Mouse (Mus musculus) megakaryocyte, embryonic 14.5 days (primary cell): ENCODE results near the gene Tep1. TPM values are rescaled to one million over a fixed set of nuclear protein-coding genes. Genes with fewer than 3 reads are reported as not detected.
"Not testable (repeated sequence)": the region's sequence is repeated elsewhere in the genome, so short reads cannot be mapped to it uniquely, and the experiment has no call there.

ENCODE experiments used
- H3K27me3 ChIP-seq: replicated peaks from 2 replicates; pipeline ENCODE3; 2012; ENCODE audit warnings: inconsistent platforms
- H3K36me3 ChIP-seq: replicated peaks from 2 replicates; pipeline ENCODE3; 2012; ENCODE audit warnings: low read length, inconsistent platforms, mixed read lengths
- H3K4me1 ChIP-seq: 2 replicates; pipeline ENCODE4 v1.6.1; 2012; ENCODE audit warnings: inconsistent platforms
- H3K4me3 ChIP-seq: replicated peaks from 2 replicates; pipeline ENCODE3; 2012; ENCODE audit warnings: moderate library complexity, mild to moderate bottlenecking, inconsistent platforms
- H3K9me3 ChIP-seq: 2 replicates; pipeline ENCODE4 v1.6.1; 2012; ENCODE audit warnings: inconsistent platforms
- FLI1 ChIP-seq: IDR thresholded peaks from 2 replicates; pipeline ENCODE4 v1.6.1; 2012; ENCODE audit warnings: low read length, inconsistent platforms, mixed read lengths
- GATA1 ChIP-seq: IDR thresholded peaks from 3 replicates; pipeline ENCODE4 v1.6.1; 2012; ENCODE audit warnings: mixed read lengths, low read length, inconsistent platforms, borderline replicate concordance
- polyA plus RNA-seq: library from polyadenylated mRNA; stranded (reverse); fragments of >175 nt; gene quantifications from 2 replicates; pipeline ENCODE4 v1.2.3, GENCODE M21; 2012; ENCODE audit warnings: low replicate concordance; ENCODE audit not compliant: insufficient read depth

Gene Tep1
- polyA plus RNA-seq, 1 experiment: 4.3 TPM

DNA sequence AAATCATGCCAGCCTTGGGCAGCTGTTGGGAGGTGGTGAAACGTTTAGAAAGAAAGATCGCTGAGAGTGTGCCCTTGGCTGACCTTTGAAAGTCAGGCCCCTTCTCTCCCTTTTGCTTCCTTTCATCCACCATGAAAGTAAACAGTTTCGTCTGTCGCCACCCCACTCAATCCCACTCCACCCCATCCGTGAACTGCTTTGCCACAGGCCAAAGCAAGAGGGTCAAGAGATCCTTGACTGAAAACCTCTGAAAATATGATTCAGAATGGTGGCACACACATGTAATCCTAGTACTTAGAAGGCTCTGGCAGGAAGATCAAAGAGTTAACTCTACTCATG, 414 bp upstream of the Tep1 start:
- H3K4me3 ChIP-seq: peak overlapping the region; percentile 94
- peaks cover 22% of the 10 kb centered on the region for H3K36me3 ChIP-seq
- H3K9me3 ChIP-seq: no peaks in the 10 kb centered on the region
- TF ChIP-seq GATA1 (no peak), FLI1 (no peak)
- no peaks in the 10 kb centered on the region for H3K27me3 ChIP-seq
- H3K4me1 ChIP-seq: peaks cover 14% of the 10 kb centered on the region

DNA sequence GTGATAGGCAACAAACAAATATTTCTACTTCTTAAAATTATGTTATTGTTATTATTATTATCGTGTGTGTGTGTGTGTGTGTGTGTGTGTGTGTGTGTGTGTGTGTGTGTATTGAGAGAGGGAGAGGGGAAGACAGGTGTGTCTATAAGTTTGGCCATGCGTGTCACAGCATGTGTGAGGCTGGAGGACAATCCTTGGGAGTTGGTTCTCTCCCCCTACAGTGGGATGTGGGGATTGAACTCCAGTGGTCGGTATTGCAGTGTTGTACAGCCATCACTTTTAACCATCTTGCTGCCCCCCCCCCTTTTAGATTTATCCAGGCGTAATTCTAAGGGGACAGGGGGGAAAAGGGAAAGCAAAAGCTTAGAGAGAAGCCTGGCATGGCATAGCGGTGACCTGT, 1.7 kb downstream of the Tep1 start:
- H3K4me3 ChIP-seq: no peak overlapping the region
- H3K27me3 ChIP-seq: no peaks in the 10 kb centered on the region
- no peaks in the 10 kb centered on the region for H3K9me3 ChIP-seq
- H3K36me3 ChIP-seq: peaks cover 25% of the 10 kb centered on the region
- TF ChIP-seq FLI1: no peak
- no peak for TF ChIP-seq GATA1
- H3K4me1 ChIP-seq: peaks cover 22% of the 10 kb centered on the region

DNA sequence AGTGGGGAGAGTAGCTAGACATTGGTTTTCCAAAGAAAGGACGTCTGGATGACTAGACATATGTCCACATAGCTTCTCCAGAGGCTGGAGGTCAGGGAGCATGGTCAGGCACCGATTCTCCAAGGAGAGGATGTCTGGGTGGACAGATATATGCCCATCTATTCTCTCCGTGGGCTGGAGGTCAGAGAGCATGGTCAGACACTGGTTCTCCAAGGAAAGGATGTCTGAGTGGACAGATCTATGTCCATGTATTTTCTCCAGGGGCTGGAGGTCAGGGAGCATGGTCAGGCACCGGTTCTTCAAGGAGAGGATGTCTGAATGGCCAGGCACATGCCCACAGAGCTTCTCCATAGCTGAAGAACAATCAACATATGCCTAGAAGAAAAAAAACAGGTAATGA, 2.1 kb downstream of the Tep1 start:
- TF ChIP-seq FLI1 (no peak), GATA1 (no peak)
- no peaks in the 10 kb centered on the region for H3K27me3 ChIP-seq
- H3K4me3 ChIP-seq: no peak overlapping the region
- peaks cover 22% of the 10 kb centered on the region for H3K4me1 ChIP-seq
- H3K36me3 ChIP-seq: peaks cover 29% of the 10 kb centered on the region
- no peaks in the 10 kb centered on the region for H3K9me3 ChIP-seq

DNA sequence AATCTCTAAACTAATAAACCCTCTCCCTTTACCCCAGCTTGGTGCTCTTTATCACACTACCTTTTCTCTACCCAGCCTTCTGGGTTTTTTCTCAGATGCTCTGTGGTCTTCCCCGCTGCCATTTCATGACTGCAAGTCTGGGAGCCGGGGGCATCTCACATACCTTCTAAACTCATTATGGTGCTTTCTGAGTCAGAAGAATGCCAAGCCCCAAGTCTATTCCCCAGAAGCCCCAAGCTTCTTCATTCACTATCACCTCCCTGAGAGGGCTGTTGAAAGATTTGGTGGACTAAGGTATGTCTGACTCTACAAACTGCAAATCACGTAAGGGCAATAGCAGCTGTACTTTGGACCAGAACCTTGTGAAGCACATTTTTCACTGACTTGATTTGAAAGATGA, 3.4 kb downstream of the Tep1 start:
- H3K4me3 ChIP-seq: no peak overlapping the region
- peaks cover 22% of the 10 kb centered on the region for H3K4me1 ChIP-seq
- no peaks in the 10 kb centered on the region for H3K27me3 ChIP-seq
- TF ChIP-seq GATA1: no peak
- no peak for TF ChIP-seq FLI1
- no peaks in the 10 kb centered on the region for H3K9me3 ChIP-seq
- H3K36me3 ChIP-seq: peaks cover 37% of the 10 kb centered on the region

DNA sequence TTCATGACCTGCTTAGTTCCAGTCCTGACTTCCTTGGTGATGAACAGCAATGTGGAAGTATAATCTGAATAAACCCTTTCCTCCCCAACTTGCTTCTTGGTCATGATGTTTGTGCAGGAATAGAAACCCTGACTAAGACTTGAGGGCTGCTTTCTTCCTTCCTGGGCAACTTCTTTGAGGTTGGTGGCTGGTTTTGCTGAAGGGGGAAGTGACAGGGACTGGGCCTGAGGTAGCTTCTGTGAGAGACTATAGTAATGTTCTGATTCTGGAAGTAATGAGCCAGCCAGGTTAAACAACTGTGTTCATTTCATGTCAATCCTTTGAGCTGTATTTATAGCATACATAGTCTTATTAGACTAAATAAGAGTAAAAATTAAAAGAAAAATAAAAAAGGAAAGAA, 5.4 kb downstream of the Tep1 start:
- Histone ChIP-seq H3K4me1 (peaks cover 17% of the 10 kb centered on the region), H3K36me3 (peaks cover 53% of the 10 kb centered on the region)
- not testable (repeated sequence) for H3K27me3 ChIP-seq, H3K9me3 ChIP-seq, H3K4me3 ChIP-seq

DNA sequence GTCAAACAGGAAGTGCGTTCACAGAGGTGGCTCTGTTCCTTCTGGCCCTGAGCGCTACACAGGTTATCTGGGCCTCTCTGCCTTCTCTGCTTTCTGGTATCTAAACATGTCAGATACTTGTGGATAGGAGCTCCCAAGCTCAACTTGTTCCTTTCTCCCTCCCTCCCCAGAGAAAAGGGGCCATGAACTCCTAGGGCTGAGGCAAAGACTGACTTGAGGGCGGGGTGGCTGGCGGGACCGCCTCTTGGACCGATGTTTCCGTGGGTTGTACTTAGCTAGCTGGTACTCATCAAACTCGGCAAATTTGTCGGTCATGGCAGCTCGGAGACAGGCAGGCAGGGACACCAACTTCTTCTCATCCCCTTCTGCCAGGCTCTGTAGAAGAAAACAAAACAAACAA, 7.7 kb downstream of the Tep1 start:
- no peaks in the 10 kb centered on the region for H3K27me3 ChIP-seq
- no peak for TF ChIP-seq GATA1
- TF ChIP-seq FLI1: no peak
- no peaks in the 10 kb centered on the region for H3K9me3 ChIP-seq
- H3K4me3 ChIP-seq: no peak overlapping the region
- H3K4me1 ChIP-seq: peaks cover 13% of the 10 kb centered on the region
- H3K36me3 ChIP-seq: peaks cover 64% of the 10 kb centered on the region

DNA sequence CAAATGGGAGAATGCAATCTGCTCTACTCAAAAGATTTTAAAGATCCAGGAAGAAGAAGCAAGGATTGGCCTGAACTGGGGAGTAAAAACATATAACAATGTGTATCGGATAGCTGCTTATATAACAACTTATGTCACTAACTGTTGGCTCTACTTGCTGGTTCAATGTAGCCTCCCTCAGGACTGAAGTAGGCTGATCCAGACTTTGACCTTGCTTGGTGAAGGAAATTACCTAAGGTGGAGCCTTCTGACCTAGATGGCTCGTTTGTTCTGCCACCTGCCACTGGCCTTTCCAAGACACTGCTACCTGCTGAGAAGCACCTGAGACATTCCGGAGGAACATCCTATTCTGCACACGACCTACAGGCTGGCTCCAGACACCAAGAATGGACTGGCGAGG, 14.6 kb downstream of the Tep1 start:
- no peak overlapping the region for H3K4me3 ChIP-seq
- TF ChIP-seq FLI1 (no peak), GATA1 (no peak)
- no peaks in the 10 kb centered on the region for H3K4me1 ChIP-seq
- H3K9me3 ChIP-seq: no peaks in the 10 kb centered on the region
- no peaks in the 10 kb centered on the region for H3K27me3 ChIP-seq
- H3K36me3 ChIP-seq: peaks cover 69% of the 10 kb centered on the region

DNA sequence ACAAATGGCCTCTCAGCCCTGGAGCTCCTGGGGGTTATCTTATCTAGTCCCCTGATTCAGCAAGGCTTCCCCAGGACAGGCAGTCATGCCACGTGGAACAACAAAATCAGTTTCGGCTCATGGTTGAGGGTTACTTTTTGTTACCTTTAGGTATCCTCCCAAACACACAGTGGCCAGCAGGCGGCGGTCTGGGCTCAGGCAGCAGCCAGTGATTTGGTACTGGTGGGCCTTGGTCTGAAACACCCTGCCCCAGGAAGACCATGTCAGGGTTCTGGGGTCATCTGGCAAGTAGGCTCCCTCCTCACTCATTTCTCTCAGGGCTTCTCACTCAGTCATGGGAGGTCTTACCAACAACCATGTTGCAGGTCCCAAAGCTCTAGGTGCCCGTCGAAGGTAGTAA, 33.1 kb downstream of the Tep1 start:
- no peaks in the 10 kb centered on the region for H3K27me3 ChIP-seq
- peaks cover 59% of the 10 kb centered on the region for H3K36me3 ChIP-seq
- no peak overlapping the region for H3K4me3 ChIP-seq
- no peaks in the 10 kb centered on the region for H3K9me3 ChIP-seq
- no peak for TF ChIP-seq GATA1
- no peak for TF ChIP-seq FLI1
- peaks cover 29% of the 10 kb centered on the region for H3K4me1 ChIP-seq

DNA sequence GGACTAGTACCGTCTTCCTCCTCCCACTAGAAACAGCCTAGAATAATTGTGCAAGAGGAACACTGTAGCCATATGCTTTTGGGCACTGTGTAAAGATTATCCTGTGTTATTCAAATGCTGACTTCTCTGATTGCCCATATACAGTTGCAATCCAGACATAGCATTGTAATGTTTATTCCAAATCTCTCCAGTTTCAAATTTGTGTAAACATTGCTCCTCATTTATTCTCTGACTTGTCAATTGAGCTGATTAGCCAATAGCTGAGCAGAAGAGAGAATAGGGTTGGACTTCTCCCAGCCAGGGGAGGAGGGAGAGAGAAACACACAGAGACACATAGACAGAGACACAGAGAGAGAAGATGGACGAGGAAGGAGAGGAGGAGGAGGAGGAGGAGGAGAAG, 35.9 kb downstream of the Tep1 start:
- Histone ChIP-seq H3K4me1 (peaks cover 26% of the 10 kb centered on the region), H3K27me3 (no peaks in the 10 kb centered on the region), H3K9me3 (no peaks in the 10 kb centered on the region), H3K36me3 (peaks cover 71% of the 10 kb centered on the region), H3K4me3 (peak overlapping the region; percentile 28)
- no peak for TF ChIP-seq GATA1
- no peak for TF ChIP-seq FLI1

DNA sequence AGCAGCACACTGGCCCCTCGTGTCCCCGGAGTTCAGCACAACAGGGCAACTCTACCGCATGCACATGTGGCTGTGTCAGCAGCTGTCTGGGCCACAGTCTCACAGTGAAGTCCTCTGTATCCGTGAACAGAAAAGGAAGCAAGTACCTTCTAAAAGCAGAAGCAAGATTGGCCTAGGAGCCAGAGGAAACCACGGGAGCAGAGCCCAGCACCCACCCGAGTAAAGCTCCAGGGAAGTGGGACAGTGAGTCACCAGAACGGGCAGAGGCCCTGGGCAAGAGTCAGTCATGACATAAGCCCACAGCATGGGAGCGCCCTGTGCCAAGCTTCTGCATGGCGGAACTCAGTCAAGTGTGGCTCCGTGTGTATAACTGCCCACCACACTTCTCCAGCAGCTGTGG, 36.4 kb downstream of the Tep1 start:
- Histone ChIP-seq H3K4me1 (peaks cover 26% of the 10 kb centered on the region), H3K9me3 (no peaks in the 10 kb centered on the region), H3K4me3 (peak overlapping the region; percentile 66), H3K27me3 (no peaks in the 10 kb centered on the region), H3K36me3 (peaks cover 73% of the 10 kb centered on the region)
- TF ChIP-seq FLI1: no peak
- no peak for TF ChIP-seq GATA1

DNA sequence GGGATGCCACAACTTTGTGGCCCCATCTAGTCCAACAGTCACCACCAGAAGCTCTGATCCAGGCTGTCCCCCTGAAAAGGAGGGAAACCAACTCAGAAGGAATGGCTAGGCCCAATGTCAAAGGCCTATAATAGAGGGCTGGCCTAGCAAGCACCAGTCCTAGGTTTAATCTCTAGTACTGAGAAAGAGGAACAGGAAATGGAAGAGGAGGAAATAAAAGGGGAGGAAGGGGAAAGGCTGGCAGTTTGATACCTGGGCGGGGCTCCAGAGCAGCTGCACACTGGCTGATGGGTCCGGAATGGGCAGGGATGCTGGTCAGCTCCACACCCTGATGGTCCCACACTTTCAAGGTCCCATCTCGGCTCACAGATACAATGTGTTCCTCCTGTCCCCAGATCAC, 40.5 kb downstream of the Tep1 start:
- TF ChIP-seq GATA1 (no peak), FLI1 (no peak)
- no peak overlapping the region for H3K4me3 ChIP-seq
- H3K27me3 ChIP-seq: no peaks in the 10 kb centered on the region
- H3K9me3 ChIP-seq: no peaks in the 10 kb centered on the region
- peaks cover 25% of the 10 kb centered on the region for H3K4me1 ChIP-seq
- peaks cover 58% of the 10 kb centered on the region for H3K36me3 ChIP-seq
